Mouse (Mus musculus) MEL (cell line): ENCODE data around the gene Tubd1.

Experiments
- CTCF ChIP-seq, 3 experiments: IDR thresholded peaks in 2 of 3; conservative IDR thresholded peaks in 1 of 3; 2 replicates each; pipeline ENCODE4 v1.5.1; 2011 to 2012; ENCODE audit warnings: low read length in 3 of 3, low read depth in 2 of 3, mild to moderate bottlenecking in 2 of 3, improper control_type of control experiment in 1 of 3, inconsistent platforms in 1 of 3, mixed read lengths in 1 of 3, moderate library complexity in 1 of 3; ENCODE audit not compliant: control insufficient read depth in 1 of 3, insufficient read depth in 1 of 3, poor library complexity in 1 of 3, severe bottlenecking in 1 of 3
- E2F4 ChIP-seq: IDR thresholded peaks from 2 replicates; pipeline ENCODE4 v1.6.1; 2011; ENCODE audit warnings: low read depth, low read length, improper control_type of control experiment, borderline replicate concordance
- EP300 ChIP-seq, 2 experiments: IDR thresholded peaks; 2 replicates each; pipeline ENCODE4 v1.6.1; 2011; ENCODE audit warnings: improper control_type of control experiment in 2 of 2, low read length in 2 of 2, low read depth in 1 of 2, mild to moderate bottlenecking in 1 of 2
- GATA1 ChIP-seq: IDR thresholded peaks from 2 replicates; pipeline ENCODE4 v1.6.1; 2011; ENCODE audit warnings: low read depth, low read length, improper control_type of control experiment
- MAFK ChIP-seq: IDR thresholded peaks from 2 replicates; pipeline ENCODE4 v1.6.1; 2011; ENCODE audit warnings: low read depth, mild to moderate bottlenecking, low read length, improper control_type of control experiment, borderline replicate concordance
- MAZ ChIP-seq: IDR thresholded peaks from 2 replicates; pipeline ENCODE4 v1.6.1; 2012; ENCODE audit warnings: low read depth, mild to moderate bottlenecking, inconsistent platforms, low read length, improper control_type of control experiment
- MXI1 ChIP-seq: IDR thresholded peaks from 2 replicates; pipeline ENCODE4 v1.6.1; 2011; ENCODE audit warnings: mild to moderate bottlenecking, low read depth, low read length, improper control_type of control experiment
- NELFE ChIP-seq: IDR thresholded peaks from 2 replicates; pipeline ENCODE4 v1.6.1; 2011; ENCODE audit warnings: low read depth, low read length, improper control_type of control experiment
- POLR2A ChIP-seq, 2 experiments: IDR thresholded peaks; 2 replicates each; pipeline ENCODE4 v1.6.1; 2011 to 2012; ENCODE audit warnings: low read length in 2 of 2, mild to moderate bottlenecking in 2 of 2, control low read depth in 1 of 2, improper control_type of control experiment in 1 of 2, low read depth in 1 of 2, moderate library complexity in 1 of 2; ENCODE audit not compliant: control insufficient read depth in 1 of 2, insufficient read depth in 1 of 2, poor library complexity in 1 of 2
- RAD21 ChIP-seq: IDR thresholded peaks from 2 replicates; pipeline ENCODE4 v1.6.1; 2011; ENCODE audit warnings: mild to moderate bottlenecking, low read depth, low read length, improper control_type of control experiment
- RCOR1 ChIP-seq: IDR thresholded peaks from 2 replicates; pipeline ENCODE4 v1.6.1; 2012; ENCODE audit warnings: low read depth, mild to moderate bottlenecking, inconsistent platforms, low read length, improper control_type of control experiment
- SIN3A ChIP-seq: IDR thresholded peaks from 2 replicates; pipeline ENCODE4 v1.6.1; 2012; ENCODE audit warnings: low read length, improper control_type of control experiment, inconsistent platforms
- TBP ChIP-seq: IDR thresholded peaks from 2 replicates; pipeline ENCODE4 v1.8.0; 2011; ENCODE audit warnings: low read depth, low read length, improper control_type of control experiment
- TCF12 ChIP-seq: IDR thresholded peaks from 2 replicates; pipeline ENCODE4 v1.6.1; 2014; ENCODE audit warnings: low read depth, mild to moderate bottlenecking, inconsistent platforms, low read length, improper control_type of control experiment, moderate library complexity

GRCm38 (mm10) chr11:86588583-86589298, 44.0 kb downstream of the Tubd1 start:
- TF ChIP-seq SIN3A (no peak), POLR2A (IDR thresholded peaks at IDR 0.05; ENCODE audit: control insufficient read depth in 1 of 2, insufficient read depth in 1 of 2, low read depth in 1 of 2, low read length in 2 of 2, poor library complexity in 1 of 2) (no peak), CTCF (IDR thresholded peaks at IDR 0.05 in 2 of 3, conservative IDR thresholded peaks at IDR 0.05 in 1 of 3; ENCODE audit: control insufficient read depth in 1 of 3, insufficient read depth in 1 of 3, low read depth in 2 of 3, low read length in 3 of 3, poor library complexity in 1 of 3, severe bottlenecking in 1 of 3) (no peak), E2F4 (no peak), NELFE (no peak), GATA1 (no peak), MAZ (no peak), MXI1 (no peak), RCOR1 (no peak), TBP (peak; percentile 79; the same call in 1 of the 2 replicates), TCF12 (no peak), RAD21 (no peak), MAFK (no peak), EP300 (IDR thresholded peaks at IDR 0.05; ENCODE audit: low read depth in 1 of 2, low read length in 2 of 2) (no peak)
